Mouse (Mus musculus): ENCODE measurements around the gene St6galnac3. TPM values are rescaled to one million over a fixed set of nuclear protein-coding genes. Genes with fewer than 3 reads are reported as not detected.

St6galnac3 gene
- polyA plus RNA-seq, 2 experiments, result 20.7 to 36.0 TPM

GRCm38 (mm10) chr3:153733364-153734159 is 8.6 kb upstream of the St6galnac3 start:
- no peak for ATAC-seq (ENCODE audit: low FRiP score, low read depth)
- 91% methylated on average over 4 of the region's 4 CpGs for WGBS

GRCm38 (mm10) chr3:153732749-153733148 is 7.8 kb upstream of the St6galnac3 start:
- DNase-seq (ENCODE audit: low spot score) (no peak), ATAC-seq (ENCODE audit: low FRiP score, low read depth) (no peak)
- TF ChIP-seq POLR2A (IDR thresholded peaks at IDR 0.05; ENCODE audit: borderline replicate concordance, extremely low read depth, insufficient read depth, insufficient read length), result no peak
- Histone ChIP-seq H3K4me1 (ENCODE audit: control insufficient read depth, insufficient read depth, low read length) (peaks cover 5% of the 10 kb centered on the region), H3K4me3 (replicated peaks; ENCODE audit: low read length) (no peak overlapping the region), H3K4me2 (replicated peaks; ENCODE audit: low read depth, low read length, severe bottlenecking) (no peak overlapping the region), H3K9ac (ENCODE audit: low read depth, low read length, severe bottlenecking) (no peak overlapping the region), H3K9me3 (ENCODE audit: control insufficient read depth, low read length) (no peaks in the 10 kb centered on the region), H3K27me3 (ENCODE audit: control insufficient read depth, insufficient read depth, low read length) (no peaks in the 10 kb centered on the region), H3K36me3 (ENCODE audit: control insufficient read depth, insufficient read depth, low read length) (no peaks in the 10 kb centered on the region), H3K27ac (replicated peaks; ENCODE audit: low read depth, low read length) (no peak overlapping the region)
- WGBS, result 65% methylated on average over 6 of the region's 6 CpGs

More at GRCm38 (mm10) chr3:153733364-153734159, 8.6 kb upstream of the St6galnac3 start:
- peaks cover 6% of the 10 kb centered on the region for H3K4me1 ChIP-seq (ENCODE audit: control insufficient read depth, insufficient read depth, low read length)
- TF ChIP-seq POLR2A (IDR thresholded peaks at IDR 0.05; ENCODE audit: borderline replicate concordance, extremely low read depth, insufficient read depth, insufficient read length), result no peak
- H3K27ac ChIP-seq (replicated peaks; ENCODE audit: low read depth, low read length), result no peak overlapping the region
- no peak for DNase-seq (ENCODE audit: low spot score)
- no peak overlapping the region for H3K4me3 ChIP-seq (replicated peaks; ENCODE audit: low read length)
- no peaks in the 10 kb centered on the region for H3K27me3 ChIP-seq (ENCODE audit: control insufficient read depth, insufficient read depth, low read length)
- no peak overlapping the region for H3K4me2 ChIP-seq (replicated peaks; ENCODE audit: low read depth, low read length, severe bottlenecking)
- H3K9me3 ChIP-seq (ENCODE audit: control insufficient read depth, low read length), result no peaks in the 10 kb centered on the region
- no peaks in the 10 kb centered on the region for H3K36me3 ChIP-seq (ENCODE audit: control insufficient read depth, insufficient read depth, low read length)
- no peak overlapping the region for H3K9ac ChIP-seq (ENCODE audit: low read depth, low read length, severe bottlenecking)

GRCm38 (mm10) chr3:153732035-153732434 is 7.1 kb upstream of the St6galnac3 start:
- no peak overlapping the region for H3K4me2 ChIP-seq (replicated peaks; ENCODE audit: low read depth, low read length, severe bottlenecking)
- H3K4me1 ChIP-seq (ENCODE audit: control insufficient read depth, insufficient read depth, low read length), result peaks cover 5% of the 10 kb centered on the region
- ATAC-seq (ENCODE audit: low FRiP score, low read depth), result no peak
- no peaks in the 10 kb centered on the region for H3K36me3 ChIP-seq (ENCODE audit: control insufficient read depth, insufficient read depth, low read length)
- no peak overlapping the region for H3K27ac ChIP-seq (replicated peaks; ENCODE audit: low read depth, low read length)
- no peak overlapping the region for H3K9ac ChIP-seq (ENCODE audit: low read depth, low read length, severe bottlenecking)
- H3K9me3 ChIP-seq (ENCODE audit: control insufficient read depth, low read length), result no peaks in the 10 kb centered on the region
- H3K4me3 ChIP-seq (replicated peaks; ENCODE audit: low read length), result no peak overlapping the region
- H3K27me3 ChIP-seq (ENCODE audit: control insufficient read depth, insufficient read depth, low read length), result no peaks in the 10 kb centered on the region
- no peak for DNase-seq (ENCODE audit: low spot score)
- WGBS, result 69% methylated on average over 6 of the region's 6 CpGs
- TF ChIP-seq POLR2A (IDR thresholded peaks at IDR 0.05; ENCODE audit: borderline replicate concordance, extremely low read depth, insufficient read depth, insufficient read length), result no peak

- Histone ChIP-seq H3K27me3 (ENCODE audit: control insufficient read depth, insufficient read depth, low read length) (no peaks in the 10 kb centered on the region), H3K9me3 (ENCODE audit: control insufficient read depth, low read length) (no peaks in the 10 kb centered on the region), H3K4me2 (replicated peaks; ENCODE audit: low read depth, low read length, severe bottlenecking) (no peak overlapping the region), H3K36me3 (ENCODE audit: control insufficient read depth, insufficient read depth, low read length) (no peaks in the 10 kb centered on the region), H3K9ac (ENCODE audit: low read depth, low read length, severe bottlenecking) (no peak overlapping the region), H3K4me3 (replicated peaks; ENCODE audit: low read length) (no peak overlapping the region), H3K27ac (replicated peaks; ENCODE audit: low read depth, low read length) (no peak overlapping the region), H3K4me1 (ENCODE audit: control insufficient read depth, insufficient read depth, low read length) (peaks cover 10% of the 10 kb centered on the region)
- no peak for DNase-seq (ENCODE audit: low spot score)
- ATAC-seq (ENCODE audit: low FRiP score, low read depth), result no peak
- TF ChIP-seq POLR2A (IDR thresholded peaks at IDR 0.05; ENCODE audit: borderline replicate concordance, extremely low read depth, insufficient read depth, insufficient read length), result no peak
These were observed 3.6 kb upstream of the St6galnac3 start for GRCm38 (mm10) chr3:153728577-153728976.

GRCm38 (mm10) chr3:153723467-153724079 is 1.4 kb downstream of the St6galnac3 start:
- no peak for TF ChIP-seq POLR2A (IDR thresholded peaks at IDR 0.05; ENCODE audit: borderline replicate concordance, extremely low read depth, insufficient read depth, insufficient read length)
- no peaks in the 10 kb centered on the region for H3K27me3 ChIP-seq (ENCODE audit: control insufficient read depth, insufficient read depth, low read length)
- no peak for ATAC-seq (ENCODE audit: low FRiP score, low read depth)
- peak overlapping the region; percentile 64 for H3K4me3 ChIP-seq (replicated peaks; ENCODE audit: low read length)
- no peak overlapping the region for H3K9ac ChIP-seq (ENCODE audit: low read depth, low read length, severe bottlenecking)
- no peaks in the 10 kb centered on the region for H3K36me3 ChIP-seq (ENCODE audit: control insufficient read depth, insufficient read depth, low read length)
- peaks cover 29% of the 10 kb centered on the region for H3K4me1 ChIP-seq (ENCODE audit: control insufficient read depth, insufficient read depth, low read length)
- H3K9me3 ChIP-seq (ENCODE audit: control insufficient read depth, low read length), result no peaks in the 10 kb centered on the region
- H3K4me2 ChIP-seq (replicated peaks; ENCODE audit: low read depth, low read length, severe bottlenecking), result peak overlapping the region; percentile 73
- no peak for DNase-seq (ENCODE audit: low spot score)
- WGBS, result 80% methylated on average over 9 of the region's 9 CpGs
- H3K27ac ChIP-seq (replicated peaks; ENCODE audit: low read depth, low read length), result no peak overlapping the region

All from limb, embryonic 14.5 days (tissue).